In the genomic region with DNA sequence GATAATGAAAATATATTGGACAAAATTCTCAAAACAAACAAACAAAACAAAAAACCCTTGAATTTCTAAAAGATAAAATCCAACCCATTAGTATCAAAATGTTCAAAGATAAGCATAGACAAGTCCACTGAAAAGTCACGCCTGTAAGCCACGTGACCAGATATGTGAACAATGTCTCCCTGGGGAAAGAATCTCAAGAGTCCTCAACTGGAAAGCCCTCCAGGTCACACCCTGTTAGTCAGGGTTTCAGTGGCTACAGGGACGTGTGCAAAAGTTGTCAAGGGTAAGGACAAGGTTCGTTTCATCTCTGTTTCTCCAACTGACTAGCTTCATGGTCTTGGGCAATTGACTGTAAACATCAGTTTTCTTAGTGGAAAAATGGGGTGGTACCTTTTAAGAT, we compare ENCODE assay signal across 23 mouse cellular contexts.
DNase-seq lines count a peak whose midpoint lies in the region; ATAC-seq and TF ChIP-seq lines count a peak whose summit lies in the region.
"Had no signal": no experiment of that assay in that cellular context is flagged by ENCODE, and none has a peak within 500 bp of the region (broad histone marks: within the 10 kb centered on the region; RNA-seq: fewer than 3 reads in every experiment).

No protein-coding gene starts in this region.

- H3K27me3 ChIP-seq in lung, embryonic 14.5 days (ENCODE audit: insufficient read depth, low read length), result no peaks in the 10 kb centered on the region
- H3K27me3 ChIP-seq in hindbrain, embryonic 13.5 days, result no peaks in the 10 kb centered on the region
- H3K27me3 ChIP-seq: embryonic facial prominence, embryonic 12.5 days; embryonic facial prominence, embryonic 15.5 days; forebrain, embryonic 12.5 days; forebrain, embryonic 15.5 days had no signal

- ATAC-seq in lung, embryonic 14.5 days (ENCODE audit: insufficient read depth), result no peak
- ATAC-seq in hindbrain, embryonic 13.5 days (ENCODE audit: low FRiP score), result no peak
- ATAC-seq: activated CD4-positive, CD25-positive, alpha-beta regulatory T cell, adult 4 months; forebrain, embryonic 15.5 days; hindbrain, postnatal 0 days had no signal

- peak; percentile 91 for DNase-seq in heart, adult 11 months
- DNase-seq in heart, postnatal 10 days, result no peak
- DNase-seq in lung, embryonic 14.5 days, result peak; percentile 47
- peak; percentile 8 for DNase-seq in lung, postnatal 14 days
- DNase-seq in skeletal muscle tissue, adult 2 months (ENCODE audit: low read depth, low spot score), result peak; percentile 32
- no peak for DNase-seq in cerebellum, adult 11 months
- DNase-seq: adrenal gland, adult 8-10 months; adrenal gland, postnatal 25 days; cerebellum, adult 18-20 months; cerebellum, adult 9-10 months; cerebellum, postnatal 14 days; gastrocnemius, postnatal 36 days; heart, postnatal 36 days had no signal

- H3K4me3 ChIP-seq in lung, embryonic 14.5 days (ENCODE audit: low read depth, low read length), result no peak overlapping the region
- no peak overlapping the region for H3K4me3 ChIP-seq in hindbrain, embryonic 13.5 days
- H3K4me3 ChIP-seq: embryonic facial prominence, embryonic 12.5 days; embryonic facial prominence, embryonic 15.5 days; forebrain, embryonic 12.5 days; forebrain, embryonic 15.5 days; hindbrain, embryonic 10.5 days had no signal

- H3K9ac ChIP-seq in lung, embryonic 14.5 days, result no peak overlapping the region
- no peak overlapping the region for H3K9ac ChIP-seq in hindbrain, embryonic 13.5 days
- H3K9ac ChIP-seq: embryonic facial prominence, embryonic 12.5 days; embryonic facial prominence, embryonic 15.5 days; forebrain, embryonic 12.5 days; forebrain, embryonic 15.5 days; hindbrain, embryonic 14.5 days had no signal

- no peaks in the 10 kb centered on the region for H3K36me3 ChIP-seq in lung, embryonic 14.5 days (ENCODE audit: insufficient read depth)
- no peaks in the 10 kb centered on the region for H3K36me3 ChIP-seq in hindbrain, embryonic 13.5 days
- H3K36me3 ChIP-seq: embryonic facial prominence, embryonic 12.5 days; embryonic facial prominence, embryonic 15.5 days; forebrain, embryonic 12.5 days; forebrain, embryonic 15.5 days; hindbrain, embryonic 10.5 days had no signal

- H3K4me2 ChIP-seq in lung, embryonic 14.5 days, result no peak overlapping the region
- no peak overlapping the region for H3K4me2 ChIP-seq in hindbrain, embryonic 13.5 days
- H3K4me2 ChIP-seq: embryonic facial prominence, embryonic 12.5 days; embryonic facial prominence, embryonic 15.5 days; forebrain, embryonic 12.5 days; forebrain, embryonic 15.5 days; heart, embryonic 11.5 days; hindbrain, embryonic 14.5 days had no signal

- no peak overlapping the region for H3K27ac ChIP-seq in lung, embryonic 14.5 days (ENCODE audit: low read depth)
- H3K27ac ChIP-seq in hindbrain, embryonic 13.5 days, result no peak overlapping the region
- H3K27ac ChIP-seq: embryonic facial prominence, embryonic 12.5 days; embryonic facial prominence, embryonic 15.5 days; forebrain, embryonic 12.5 days; forebrain, embryonic 15.5 days; hindbrain, embryonic 10.5 days; hindbrain, embryonic 14.5 days; hindbrain, postnatal 0 days had no signal

- 54% methylated on average over 4 of the region's 4 CpGs for WGBS in lung, embryonic 14.5 days
- 71% methylated on average over 4 of the region's 4 CpGs for WGBS in hindbrain, embryonic 13.5 days

- H3K9me3 ChIP-seq in lung, embryonic 14.5 days (ENCODE audit: low read depth, low read length), result no peaks in the 10 kb centered on the region
- H3K9me3 ChIP-seq in hindbrain, embryonic 13.5 days, result no peaks in the 10 kb centered on the region
- H3K9me3 ChIP-seq: embryonic facial prominence, embryonic 12.5 days; embryonic facial prominence, embryonic 15.5 days; forebrain, embryonic 12.5 days; forebrain, embryonic 15.5 days; hindbrain, embryonic 10.5 days had no signal

- no peaks in the 10 kb centered on the region; the same call in 1 of the 2 replicates for H3K4me1 ChIP-seq in lung, embryonic 14.5 days (ENCODE audit: insufficient read depth)
- 0 out of 2 replicates have a peak, but pooled peaks cover 5% of the 10 kb centered on the region for H3K4me1 ChIP-seq in hindbrain, embryonic 13.5 days (replicated peaks)
- H3K4me1 ChIP-seq: embryonic facial prominence, embryonic 12.5 days; embryonic facial prominence, embryonic 15.5 days; forebrain, embryonic 15.5 days; hindbrain, embryonic 10.5 days had no signal

- intact Hi-C loops in heart, postnatal 10 days (cut with DNase I), result no loop called here

- no peak for TF ChIP-seq CTCF in lung, embryonic 14.5 days (IDR thresholded peaks at IDR 0.05; ENCODE audit: low read depth)

Comparison
In these comparisons a context has a peak if more than half of its experiments do, and no peak if none do; other contexts are left out.
1. DNase-seq: peak in heart, adult 11 months (single experiment), lung, embryonic 14.5 days (single experiment), lung, postnatal 14 days (single experiment) and skeletal muscle tissue, adult 2 months (single experiment); none in heart, postnatal 10 days (0 of 2) and cerebellum, adult 11 months (single experiment).